Mouse (Mus musculus) mouse embryonic stem cell (cell line): ENCODE results near the gene Shank2.

Experiments
- in situ Hi-C, 2 experiments: fragments of 300-500 bp; cut with MboI; formaldehyde crosslinking; loops; 1 replicate in 1 of 2; 3 replicates in 1 of 2; pipeline ENCODE4 v1.14.3; 2019 to 2020; ENCODE audit warnings: low sequenced_read_pairs in 2 of 2, low pct_unique_long_range_greater_than_20kb in 1 of 2, mixed read lengths in 1 of 2; ENCODE audit not compliant: unreplicated experiment in 1 of 2

Gene Shank2

GRCm38 (mm10) chr7:144198491-144198890, 196.8 kb downstream of the Shank2 start:
- in situ Hi-C loops = no loop called here

- in situ Hi-C loops = no loop called here
Observed at GRCm38 (mm10) chr7:144202017-144202682, 200.4 kb downstream of the Shank2 start.

GRCm38 (mm10) chr7:144204290-144204689, 202.6 kb downstream of the Shank2 start:
- in situ Hi-C loops = no loop called here

GRCm38 (mm10) chr7:144205161-144205560, 203.4 kb downstream of the Shank2 start:
- in situ Hi-C loops = no loop called here

GRCm38 (mm10) chr7:144205837-144206236, 204.1 kb downstream of the Shank2 start:
- in situ Hi-C loops = no loop called here

GRCm38 (mm10) chr7:144206254-144206653, 204.5 kb downstream of the Shank2 start:
- in situ Hi-C loops = no loop called here

GRCm38 (mm10) chr7:144207100-144207499, 205.4 kb downstream of the Shank2 start:
- in situ Hi-C loops = no loop called here

- in situ Hi-C loops = no loop called here
Observed at GRCm38 (mm10) chr7:144207849-144208248, 206.1 kb downstream of the Shank2 start.

GRCm38 (mm10) chr7:144208628-144209027, 206.9 kb downstream of the Shank2 start:
- in situ Hi-C loops = no loop called here

- in situ Hi-C loops = no loop called here
Observed at GRCm38 (mm10) chr7:144210526-144210925, 208.8 kb downstream of the Shank2 start.

- in situ Hi-C loops = no loop called here
Observed at GRCm38 (mm10) chr7:144212694-144213093, 211.0 kb downstream of the Shank2 start.

- in situ Hi-C loops = loop anchor here in 1 of 2 experiments (5.0 kb wide), 1 partner anchor 210 kb away; no protein-coding TSS in a partner anchor
Observed at GRCm38 (mm10) chr7:144217192-144217591, 215.5 kb downstream of the Shank2 start.

- in situ Hi-C loops = no loop called here
Observed at GRCm38 (mm10) chr7:144228683-144229082, 227.0 kb downstream of the Shank2 start.

GRCm38 (mm10) chr7:144229421-144229820, 227.7 kb downstream of the Shank2 start:
- in situ Hi-C loops = no loop called here

- in situ Hi-C loops = no loop called here
Observed at GRCm38 (mm10) chr7:144232132-144232706, 230.5 kb downstream of the Shank2 start.

GRCm38 (mm10) chr7:144233479-144233878, 231.8 kb downstream of the Shank2 start:
- in situ Hi-C loops = no loop called here

- in situ Hi-C loops = no loop called here
Observed at GRCm38 (mm10) chr7:144234783-144235182, 233.1 kb downstream of the Shank2 start.

- in situ Hi-C loops = no loop called here
Observed at GRCm38 (mm10) chr7:144235523-144235922, 233.8 kb downstream of the Shank2 start.

GRCm38 (mm10) chr7:144236802-144237201, 235.1 kb downstream of the Shank2 start:
- in situ Hi-C loops = no loop called here

- in situ Hi-C loops = no loop called here
Observed at GRCm38 (mm10) chr7:144238409-144238808, 236.7 kb downstream of the Shank2 start.
